Mouse (Mus musculus): ENCODE data around the gene Ly6g6f.
"Not testable (repeated sequence)": the region's sequence is repeated elsewhere in the genome, so short reads cannot be mapped to it uniquely, and the experiment has no call there.

The Ly6g6f gene

GRCm38 (mm10) chr17:35085208-35085865 lies at the start of gene Ly6g6f:
Gene Ly6g6f, minus strand, starts transcription at chr17:35085610.
- DNase-seq (ENCODE audit: low read depth, low spot score): no peak

- DNase-seq (ENCODE audit: low read depth, low spot score): peak; percentile 93
These were observed 49.6 kb upstream of the Ly6g6f start, which contains the start of gene Bag6 for GRCm38 (mm10) chr17:35134801-35135590. Gene Bag6, plus strand, starts transcription at chr17:35135178.

GRCm38 (mm10) chr17:35133517-35133916 lies 48.1 kb upstream of the Ly6g6f start:
- no peak for DNase-seq (ENCODE audit: low read depth, low spot score)

- no peak for DNase-seq (ENCODE audit: low read depth, low spot score)
These were observed 46.8 kb upstream of the Ly6g6f start for GRCm38 (mm10) chr17:35132174-35132560.

GRCm38 (mm10) chr17:35131500-35132173 lies 46.2 kb upstream of the Ly6g6f start, which contains the start of gene Apom:
Gene Apom, minus strand, starts transcription at chr17:35132050.
- no peak for DNase-seq (ENCODE audit: low read depth, low spot score)

- no peak for DNase-seq (ENCODE audit: low read depth, low spot score)
These were observed 45.6 kb upstream of the Ly6g6f start for GRCm38 (mm10) chr17:35131038-35131437.

- no peak for DNase-seq (ENCODE audit: low read depth, low spot score)
These were observed 43.6 kb upstream of the Ly6g6f start for GRCm38 (mm10) chr17:35128996-35129395.

GRCm38 (mm10) chr17:35127017-35127416 lies 41.6 kb upstream of the Ly6g6f start:
- no peak for DNase-seq (ENCODE audit: low read depth, low spot score)

- DNase-seq (ENCODE audit: low read depth, low spot score): peak; percentile 46
These were observed 40.8 kb upstream of the Ly6g6f start, which contains the start of gene D17H6S53E for GRCm38 (mm10) chr17:35126206-35126611. Gene D17H6S53E, plus strand, starts transcription at chr17:35126373.

- no peak for DNase-seq (ENCODE audit: low read depth, low spot score)
These were observed 40.2 kb upstream of the Ly6g6f start for GRCm38 (mm10) chr17:35125578-35125977.

- DNase-seq (ENCODE audit: low read depth, low spot score): no peak
These were observed 39.7 kb upstream of the Ly6g6f start for GRCm38 (mm10) chr17:35125081-35125480.

- DNase-seq (ENCODE audit: low read depth, low spot score): not testable (repeated sequence)
These were observed 39.0 kb upstream of the Ly6g6f start for GRCm38 (mm10) chr17:35124261-35124896.

- DNase-seq (ENCODE audit: low read depth, low spot score): not testable (repeated sequence)
These were observed 37.9 kb upstream of the Ly6g6f start for GRCm38 (mm10) chr17:35123287-35123686.

GRCm38 (mm10) chr17:35121871-35122303 lies 36.5 kb upstream of the Ly6g6f start, which contains the start of gene Csnk2b:
Gene Csnk2b, minus strand, starts transcription at chr17:35122053.
- DNase-seq (ENCODE audit: low read depth, low spot score): peak; percentile 77

GRCm38 (mm10) chr17:35121143-35121799 lies 35.9 kb upstream of the Ly6g6f start, which contains the start of gene Gpank1:
Gene Gpank1, plus strand, starts transcription at chr17:35121455.
- DNase-seq (ENCODE audit: low read depth, low spot score): peak; percentile 99

- DNase-seq (ENCODE audit: low read depth, low spot score): no peak
These were observed 35.3 kb upstream of the Ly6g6f start for GRCm38 (mm10) chr17:35120745-35121142.

- DNase-seq (ENCODE audit: low read depth, low spot score): no peak
These were observed 29.9 kb upstream of the Ly6g6f start, which contains the start of gene Ly6g5b for GRCm38 (mm10) chr17:35115046-35116019. Gene Ly6g5b, minus strand, starts transcription at chr17:35115428.

- no peak for DNase-seq (ENCODE audit: low read depth, low spot score)
These were observed 26.4 kb upstream of the Ly6g6f start for GRCm38 (mm10) chr17:35111774-35112173.

- no peak for DNase-seq (ENCODE audit: low read depth, low spot score)
These were observed 22.7 kb upstream of the Ly6g6f start, which contains the start of gene Ly6g5c for GRCm38 (mm10) chr17:35108097-35108496. Gene Ly6g5c, plus strand, starts transcription at chr17:35108279.
